Mouse (Mus musculus) stomach, postnatal 0 days (tissue): ENCODE results near the gene Klhl42.

Source experiments
- CTCF ChIP-seq: IDR thresholded peaks from 2 replicates; pipeline ENCODE4 v1.5.1; 2016; ENCODE audit warnings: antibody characterized with exemption, low read depth, mild to moderate bottlenecking, moderate library complexity
- EP300 ChIP-seq: optimal IDR thresholded peaks from 2 replicates; pipeline ENCODE3; 2016; ENCODE audit warnings: antibody characterized with exemption

DNA sequence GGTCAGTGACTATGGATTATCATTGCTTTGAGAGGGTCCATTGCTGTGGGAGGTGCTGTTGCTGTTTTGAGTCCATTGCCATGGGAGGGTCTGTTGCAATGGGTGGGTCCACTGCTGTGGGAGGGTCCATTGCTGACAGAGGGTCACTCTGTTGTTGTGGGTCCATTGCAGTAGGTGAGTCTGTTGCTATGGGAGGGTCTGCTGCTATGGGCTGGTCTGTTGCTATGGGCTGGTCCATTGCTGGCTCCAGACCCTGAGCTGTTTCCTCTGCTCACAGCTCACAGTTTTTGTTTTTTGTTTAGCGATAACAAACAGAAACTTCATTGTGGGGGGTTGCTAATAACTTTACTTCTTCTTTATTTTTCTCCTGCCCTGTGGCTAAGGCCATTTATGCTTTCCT is 14.3 kb downstream of the Klhl42 start:
- TF ChIP-seq EP300, result no peak
- no peak for TF ChIP-seq CTCF
